Mouse (Mus musculus) layer of hippocampus, adult 9-10 months (tissue): ENCODE measurements around the gene Fmod.

Experiments
- DNase-seq: peaks from one replicate; pipeline ENCODE4 v3.0.0; 2022; ENCODE audit warnings: low spot score

Gene Fmod

DNA sequence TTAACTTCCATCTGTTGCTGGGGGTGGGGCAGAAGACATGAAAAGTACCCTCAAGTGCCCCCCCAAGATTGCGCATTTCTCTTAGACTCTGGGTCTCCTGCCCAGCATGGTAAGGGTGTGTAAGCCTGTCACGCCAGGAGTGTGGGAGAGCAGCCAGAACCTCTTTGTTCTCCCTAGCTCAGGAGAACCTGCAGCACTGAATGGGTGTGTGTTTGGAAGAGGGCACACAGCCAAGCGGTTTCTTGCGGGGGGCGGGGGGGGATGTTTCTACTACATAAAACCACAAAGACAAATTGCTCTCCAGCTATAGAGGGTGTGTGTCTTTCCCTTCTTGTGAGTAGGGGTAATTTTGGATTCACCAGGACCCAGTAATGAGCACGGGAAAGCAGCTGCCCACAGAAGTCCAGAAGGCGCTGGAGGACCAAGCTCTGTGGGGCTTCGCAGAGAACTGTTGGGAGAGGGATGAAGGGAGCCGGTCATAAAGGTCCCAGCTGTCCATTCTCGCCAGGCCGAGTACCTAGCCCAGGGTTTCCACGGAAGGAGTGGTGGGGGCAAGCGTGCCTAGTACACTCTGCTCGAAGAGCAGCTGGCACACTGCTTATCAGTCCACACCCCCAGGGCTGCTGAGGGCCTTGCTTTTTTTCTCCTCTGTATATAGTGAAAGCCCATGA, 59.3 kb downstream of the Fmod start:
- DNase-seq, result no peak

GRCm38 (mm10) chr1:134097080-134097855, 60.2 kb downstream of the Fmod start:
- DNase-seq, result no peak
